Mouse (Mus musculus) kidney, adult 2 months (tissue): Measurements from ENCODE around the gene Micu2. TPM values are rescaled to one million over a fixed set of nuclear protein-coding genes. Genes with fewer than 3 reads are reported as not detected.

ENCODE experiments used
- DNase-seq: peaks from one replicate; pipeline ENCODE4 v3.0.0; 2021
- H3K27ac ChIP-seq: fragments of 200-500 bp; 2 replicates; pipeline ENCODE4 v1.5.1; 2012; ENCODE audit warnings: low read depth, low read length, control low read depth, inconsistent platforms; ENCODE audit not compliant: insufficient read depth
- H3K27me3 ChIP-seq: fragments of 200-500 bp; replicated peaks from 2 replicates; pipeline ENCODE4 v1.6.1; 2012; ENCODE audit warnings: mild to moderate bottlenecking, moderate library complexity, low read length, inconsistent platforms; ENCODE audit not compliant: control insufficient read depth, insufficient read depth
- H3K36me3 ChIP-seq: fragments of 200-500 bp; 2 replicates; pipeline ENCODE4 v1.6.1; 2012; ENCODE audit warnings: mild to moderate bottlenecking, moderate library complexity, low read length, inconsistent platforms; ENCODE audit not compliant: control insufficient read depth, insufficient read depth
- H3K4me1 ChIP-seq: fragments of 200-500 bp; 2 replicates; pipeline ENCODE4 v1.6.1; 2011; ENCODE audit warnings: low read length; ENCODE audit not compliant: control insufficient read depth, insufficient read depth
- H3K4me3 ChIP-seq: fragments of 200-500 bp; 2 replicates; pipeline ENCODE4 v1.5.1; 2011; ENCODE audit warnings: mild to moderate bottlenecking, low read depth, low read length, control low read depth; ENCODE audit not compliant: insufficient read depth
- CTCF ChIP-seq: fragments of 200-500 bp; conservative IDR thresholded peaks from 2 replicates; pipeline ENCODE4 v1.5.1; 2011; ENCODE audit warnings: low read depth, mild to moderate bottlenecking, control low read depth, low read length, moderate library complexity, mixed read lengths; ENCODE audit not compliant: insufficient read depth, insufficient read length
- POLR2A ChIP-seq: fragments of 200-500 bp; IDR thresholded peaks from one replicate; pipeline ENCODE4 v1.6.1; 2011; ENCODE audit warnings: low read depth, low read length, control low read depth
- WGBS: fragments of 180-500 bp; shearing (Covaris S2); methylation state at CpG from one replicate; pipeline ENCODE4 v1.1.7; 2018; 5-methylcytosine and 5-hydroxymethylcytosine counted together
- polyA plus RNA-seq: library from polyadenylated mRNA; depleted of rRNA; stranded (reverse); fragments of >200 nt; gene quantifications from 2 replicates; pipeline ENCODE4 v1.2.3, GENCODE M21; 2012

Micu2 gene
- polyA plus RNA-seq, 1 experiment = 24.8 TPM

DNA sequence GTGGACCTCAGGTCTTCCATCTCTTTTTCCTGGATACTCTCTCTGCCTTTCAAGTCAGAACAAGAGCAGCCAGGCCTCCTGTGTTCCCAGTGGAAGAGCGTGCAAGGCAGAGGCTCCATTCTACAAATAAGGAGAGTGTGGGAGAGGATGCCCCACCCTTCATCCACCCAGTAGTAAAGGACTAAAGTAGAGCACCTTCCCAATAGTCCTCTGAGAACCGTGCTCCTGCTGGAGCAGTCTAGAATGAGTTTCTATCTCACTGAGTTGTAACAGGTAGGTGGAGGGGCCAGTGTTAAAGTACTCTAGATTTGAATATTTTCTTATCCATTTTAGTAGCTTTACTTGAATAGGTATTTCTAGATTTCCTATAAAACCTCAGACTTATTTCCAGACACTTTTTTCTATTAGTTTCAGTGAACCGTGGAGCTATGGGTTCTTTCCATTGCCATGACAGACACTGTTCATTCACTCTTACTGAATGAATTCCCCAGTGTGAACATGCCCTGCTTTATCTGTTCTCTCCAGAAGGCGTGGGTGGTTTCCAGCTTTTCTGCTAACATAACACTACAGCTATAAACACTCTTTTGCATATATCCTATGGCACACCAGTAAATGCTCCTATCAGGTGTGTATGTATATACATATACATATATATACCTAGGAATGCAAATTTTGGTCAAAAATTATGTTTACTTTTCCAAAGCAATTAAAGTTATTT lies 31.8 kb downstream of the Micu2 start:
- Histone ChIP-seq H3K36me3 (no peaks in the 10 kb centered on the region), H3K27ac (no peak overlapping the region), H3K4me1 (peaks cover 4% of the 10 kb centered on the region; the same call in 1 of the 2 replicates), H3K27me3 (no peaks in the 10 kb centered on the region), H3K4me3 (no peak overlapping the region)
- TF ChIP-seq CTCF (no peak), POLR2A (no peak)
- DNase-seq = no peak
- 77% methylated on average over 4 of the region's 4 CpGs for WGBS

DNA sequence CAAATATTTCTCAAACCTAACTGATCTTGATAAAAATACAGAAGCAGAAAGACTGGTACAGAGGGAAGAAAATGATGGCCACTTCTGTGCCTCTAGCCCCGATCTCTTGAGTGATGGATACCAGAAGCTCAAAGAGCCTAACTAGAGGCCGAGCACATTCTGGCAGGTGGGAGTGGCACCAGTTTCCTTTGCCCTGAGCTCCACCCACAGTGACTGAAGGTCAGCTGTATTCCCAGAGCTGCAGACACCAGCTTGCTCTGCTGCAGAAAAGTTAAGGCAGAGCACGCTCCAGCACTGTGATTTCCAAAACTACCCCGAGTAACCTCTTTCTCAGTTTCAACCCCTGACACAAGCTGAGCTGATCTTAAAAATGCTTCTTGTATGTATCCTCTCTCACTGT lies 37.2 kb downstream of the Micu2 start:
- TF ChIP-seq CTCF (no peak), POLR2A (no peak)
- H3K4me1 ChIP-seq = peaks cover 8% of the 10 kb centered on the region; the same call in 1 of the 2 replicates
- no peak overlapping the region for H3K27ac ChIP-seq
- H3K36me3 ChIP-seq = no peaks in the 10 kb centered on the region
- no peaks in the 10 kb centered on the region for H3K27me3 ChIP-seq
- WGBS = 30% methylated on average over 4 of the region's 4 CpGs
- DNase-seq = peak; percentile 74
- no peak overlapping the region for H3K4me3 ChIP-seq

DNA sequence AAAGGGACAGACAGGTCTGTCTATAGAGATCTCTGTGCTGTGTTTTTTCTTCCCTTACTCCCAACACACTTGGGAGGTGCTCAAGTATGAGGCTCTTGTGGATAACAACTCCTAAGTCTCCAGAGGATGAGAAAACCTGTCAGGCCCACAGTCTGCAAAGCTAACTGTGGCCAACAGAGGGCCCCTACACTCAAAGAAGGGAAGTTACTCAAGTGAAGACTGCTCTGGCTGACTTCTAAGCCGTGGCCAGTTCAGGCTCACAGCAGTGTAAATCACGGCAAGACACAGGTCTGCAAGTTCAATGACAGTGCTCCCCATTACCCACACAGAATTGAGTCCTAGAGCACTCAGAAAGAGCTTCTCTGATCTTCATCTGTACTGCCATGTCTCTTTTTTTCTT lies 48.0 kb downstream of the Micu2 start:
- 3% methylated on average over 2 of the region's 2 CpGs for WGBS
- DNase-seq = peak; percentile 47

GRCm38 (mm10) chr14:57945834-57946233 lies 53.2 kb downstream of the Micu2 start:
- Histone ChIP-seq H3K27ac (no peak overlapping the region), H3K27me3 (no peaks in the 10 kb centered on the region), H3K36me3 (no peaks in the 10 kb centered on the region; the same call in none of the 2 replicates), H3K4me3 (no peak overlapping the region), H3K4me1 (no peaks in the 10 kb centered on the region)
- no peak for TF ChIP-seq CTCF
- TF ChIP-seq POLR2A = no peak
- 84% methylated on average over 4 of the region's 4 CpGs for WGBS
- DNase-seq = no peak

More for the DNA sequence above, 48.0 kb downstream of the Micu2 start:
- TF ChIP-seq POLR2A = no peak
- peak; percentile 65 for TF ChIP-seq CTCF
- no peaks in the 10 kb centered on the region for H3K27me3 ChIP-seq
- H3K36me3 ChIP-seq = no peaks in the 10 kb centered on the region; the same call in 1 of the 2 replicates
- H3K4me3 ChIP-seq = no peak overlapping the region
- no peak overlapping the region for H3K27ac ChIP-seq
- H3K4me1 ChIP-seq = no peaks in the 10 kb centered on the region

GRCm38 (mm10) chr14:57937297-57937696 lies 61.8 kb downstream of the Micu2 start:
- no peaks in the 10 kb centered on the region; the same call in 1 of the 2 replicates for H3K4me1 ChIP-seq
- TF ChIP-seq POLR2A = no peak
- TF ChIP-seq CTCF = no peak
- no peak overlapping the region for H3K4me3 ChIP-seq
- WGBS = 92% methylated on average over 6 of the region's 6 CpGs
- no peak for DNase-seq
- H3K27me3 ChIP-seq = no peaks in the 10 kb centered on the region
- no peak overlapping the region for H3K27ac ChIP-seq
- no peaks in the 10 kb centered on the region; the same call in 1 of the 2 replicates for H3K36me3 ChIP-seq

- H3K4me3 ChIP-seq = no peak overlapping the region
- no peak overlapping the region for H3K27ac ChIP-seq
- 96% methylated on average over 13 of the region's 13 CpGs for WGBS
- no peak for TF ChIP-seq POLR2A
- no peak for TF ChIP-seq CTCF
- no peaks in the 10 kb centered on the region for H3K27me3 ChIP-seq
- DNase-seq = no peak
- H3K4me1 ChIP-seq = no peaks in the 10 kb centered on the region; the same call in 1 of the 2 replicates
- peaks cover 3% of the 10 kb centered on the region for H3K36me3 ChIP-seq
Measured at GRCm38 (mm10) chr14:57934666-57935065, 64.4 kb downstream of the Micu2 start.

- 44% methylated on average over 7 of the region's 7 CpGs for WGBS
- no peaks in the 10 kb centered on the region for H3K27me3 ChIP-seq
- H3K4me1 ChIP-seq = no peaks in the 10 kb centered on the region; the same call in 1 of the 2 replicates
- TF ChIP-seq POLR2A (no peak), CTCF (no peak)
- DNase-seq = peak; percentile 19
- H3K36me3 ChIP-seq = peaks cover 3% of the 10 kb centered on the region
- H3K4me3 ChIP-seq = no peak overlapping the region
- no peak overlapping the region for H3K27ac ChIP-seq
Measured at GRCm38 (mm10) chr14:57933608-57934007, 65.5 kb downstream of the Micu2 start.
